Comparison of ENCODE assay signal across 23 mouse cellular contexts in genomic region chr1:143838896-143839410, GRCm38 (mm10).
"Had no signal": no experiment of that assay in that cellular context is flagged by ENCODE, and none has a peak within 500 bp of the region (broad histone marks: within the 10 kb centered on the region; RNA-seq: fewer than 3 reads in every experiment).

No protein-coding gene starts in this region.

- H3K36me3 ChIP-seq: limb, embryonic 10.5 days; limb, embryonic 13.5 days; liver, embryonic 12.5 days; liver, embryonic 15.5 days; lung, embryonic 15.5 days; midbrain, embryonic 10.5 days; neural tube, embryonic 12.5 days; neural tube, embryonic 15.5 days had no signal

- H3K9ac ChIP-seq: limb, embryonic 13.5 days; liver, embryonic 12.5 days; liver, embryonic 15.5 days; lung, embryonic 15.5 days; neural tube, embryonic 12.5 days; neural tube, embryonic 15.5 days had no signal

- H3K27ac ChIP-seq: limb, embryonic 10.5 days; limb, embryonic 13.5 days; liver, embryonic 12.5 days; liver, embryonic 15.5 days; lung, embryonic 15.5 days; midbrain, embryonic 10.5 days; neural tube, embryonic 12.5 days; neural tube, embryonic 15.5 days; stomach, postnatal 0 days had no signal

- H3K27me3 ChIP-seq: limb, embryonic 13.5 days; liver, embryonic 12.5 days; liver, embryonic 15.5 days; lung, embryonic 15.5 days; neural tube, embryonic 12.5 days; neural tube, embryonic 15.5 days had no signal

- H3K4me3 ChIP-seq: limb, embryonic 10.5 days; limb, embryonic 13.5 days; liver, embryonic 12.5 days; liver, embryonic 15.5 days; lung, embryonic 15.5 days; megakaryocyte, embryonic 14.5 days; midbrain, embryonic 10.5 days; neural tube, embryonic 12.5 days; neural tube, embryonic 15.5 days had no signal

- H3K9me3 ChIP-seq: limb, embryonic 10.5 days; limb, embryonic 13.5 days; liver, embryonic 12.5 days; liver, embryonic 15.5 days; lung, embryonic 15.5 days; megakaryocyte, embryonic 14.5 days; midbrain, embryonic 10.5 days; neural tube, embryonic 12.5 days; neural tube, embryonic 15.5 days had no signal

- ATAC-seq: intestine, embryonic 16.5 days; liver, embryonic 12.5 days had no signal

- DNase-seq: kidney, adult 18-20 months; kidney, adult 9 months; kidney, postnatal 14 days; kidney, postnatal 4 days; layer of hippocampus, adult 9-11 months; liver; lung, adult 18-20 months; lung, postnatal 10 days; lung, postnatal 36 days; midbrain, embryonic 14.5 days; thymus, adult 2 months; thymus, postnatal 14 days had no signal

- H3K4me1 ChIP-seq: limb, embryonic 10.5 days; limb, embryonic 13.5 days; liver, embryonic 12.5 days; liver, embryonic 15.5 days; lung, embryonic 15.5 days had no signal

- H3K4me2 ChIP-seq: limb, embryonic 13.5 days; liver, embryonic 12.5 days; liver, embryonic 15.5 days; lung, embryonic 15.5 days; neural tube, embryonic 12.5 days; neural tube, embryonic 15.5 days had no signal
